Mouse (Mus musculus) E14TG2a.4 (cell line): ENCODE measurements around the gene Cyp11a1.

ENCODE experiments used
- CTCF ChIP-seq: conservative IDR thresholded peaks from 2 replicates; pipeline ENCODE4 v1.5.1; 2014; ENCODE audit warnings: low read length
- NANOG ChIP-seq: IDR thresholded peaks from 2 replicates; pipeline ENCODE4 v1.6.1; 2014; ENCODE audit warnings: borderline replicate concordance, low read length, mixed read lengths
- POU5F1 ChIP-seq: IDR thresholded peaks from 2 replicates; pipeline ENCODE4 v1.6.1; 2014; ENCODE audit warnings: low read length, borderline replicate concordance

DNA sequence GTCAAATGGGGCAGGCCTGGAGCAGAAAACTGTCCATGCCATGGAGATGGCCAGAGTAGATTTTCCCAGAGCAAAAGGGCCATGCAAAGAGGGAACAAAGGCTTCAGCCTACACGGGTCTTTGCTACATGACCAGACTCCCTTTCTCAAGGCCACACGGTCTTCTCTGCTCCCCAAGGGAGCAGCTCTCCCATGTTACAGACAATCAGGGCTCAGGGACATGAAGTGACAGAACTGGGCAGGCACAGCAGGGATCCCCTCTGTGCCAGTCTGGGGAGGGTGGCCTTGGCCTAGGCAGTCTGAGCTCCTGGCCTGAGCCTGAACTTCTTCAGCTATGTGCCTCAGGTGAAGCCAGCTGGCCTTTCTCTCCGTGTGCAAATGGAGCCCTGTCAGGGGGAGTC, 47.3 kb downstream of the Cyp11a1 start:
- TF ChIP-seq CTCF (no peak), NANOG (no peak), POU5F1 (no peak)
